Mouse (Mus musculus) bone marrow macrophage, adult 2 months (primary cell): Measurements from ENCODE around the gene Memo1.

Experiments used
- CTCF ChIP-seq: IDR thresholded peaks from 2 replicates; pipeline ENCODE4 v1.5.1; 2012; ENCODE audit warnings: low read depth, mild to moderate bottlenecking, low read length, moderate library complexity
- POLR2A ChIP-seq: IDR thresholded peaks from 2 replicates; pipeline ENCODE4 v1.6.1; 2012; ENCODE audit warnings: mild to moderate bottlenecking, low read depth, low read length, borderline replicate concordance

DNA sequence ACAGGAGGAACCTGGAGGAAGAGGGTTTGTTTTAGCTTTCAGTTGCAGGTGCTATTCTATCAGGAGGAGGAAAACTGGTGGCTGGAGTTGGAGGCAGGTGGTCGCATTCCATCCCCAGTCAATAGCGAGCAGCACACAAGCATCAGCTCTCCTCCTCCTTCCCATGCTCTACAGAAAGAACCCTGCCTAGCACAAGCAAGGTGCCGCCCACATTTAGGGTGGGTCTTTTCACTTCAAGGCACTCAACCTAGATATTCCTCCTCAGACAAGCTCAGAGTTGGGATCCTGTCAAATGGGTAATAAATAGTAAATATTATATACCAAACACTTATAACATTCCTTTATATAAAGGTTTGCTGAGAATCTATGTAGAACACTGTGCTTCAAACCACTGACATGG is 5.1 kb downstream of the Memo1 start:
- TF ChIP-seq CTCF (no peak), POLR2A (no peak)
